Mouse (Mus musculus): ENCODE results near the gene Pkig.

Pkig gene

GRCm38 (mm10) chr2:163722550-163722949 lies 64.4 kb downstream of the Pkig start:
- no peak for DNase-seq (ENCODE audit: low read depth, low spot score)
- no peaks in the 10 kb centered on the region for H3K27me3 ChIP-seq (ENCODE audit: control insufficient read depth, insufficient read depth, low read length, poor library complexity, severe bottlenecking)

GRCm38 (mm10) chr2:163726766-163727393 lies 68.7 kb downstream of the Pkig start:
- Histone ChIP-seq H3K36me3 (ENCODE audit: control insufficient read depth, insufficient read depth, low read length, poor library complexity, severe bottlenecking) (peaks cover 9% of the 10 kb centered on the region), H3K27me3 (ENCODE audit: control insufficient read depth, insufficient read depth, low read length, poor library complexity, severe bottlenecking) (no peaks in the 10 kb centered on the region)
- no peak for DNase-seq (ENCODE audit: low read depth, low spot score)

More at GRCm38 (mm10) chr2:163722550-163722949, 64.4 kb downstream of the Pkig start:
- H3K36me3 ChIP-seq (ENCODE audit: control insufficient read depth, insufficient read depth, low read length, poor library complexity, severe bottlenecking), result peaks cover 11% of the 10 kb centered on the region

GRCm38 (mm10) chr2:163728300-163728699 lies 70.1 kb downstream of the Pkig start:
- H3K36me3 ChIP-seq (ENCODE audit: control insufficient read depth, insufficient read depth, low read length, poor library complexity, severe bottlenecking), result peaks cover 8% of the 10 kb centered on the region
- no peaks in the 10 kb centered on the region for H3K27me3 ChIP-seq (ENCODE audit: control insufficient read depth, insufficient read depth, low read length, poor library complexity, severe bottlenecking)
- DNase-seq (ENCODE audit: low read depth, low spot score), result no peak

DNA sequence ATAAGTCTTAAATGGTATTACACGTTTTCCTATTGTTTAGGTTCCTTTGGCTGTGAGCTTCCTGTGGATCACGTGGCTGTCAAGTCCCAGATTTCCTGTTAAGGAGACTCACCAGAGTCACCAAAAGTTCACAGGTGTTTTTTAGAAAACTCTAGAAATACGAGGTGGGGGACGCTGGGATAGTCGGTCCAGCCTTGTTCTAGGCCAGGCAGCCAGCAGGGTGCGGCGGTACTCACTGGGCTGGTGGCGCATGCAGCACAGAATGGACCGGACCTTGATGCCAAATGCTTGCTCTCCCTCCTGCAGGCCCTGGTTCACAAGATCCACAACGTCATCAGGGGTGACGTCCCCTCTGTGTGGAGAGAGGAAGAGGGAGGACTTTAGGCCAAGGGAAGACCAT lies 73.8 kb downstream of the Pkig start:
- Histone ChIP-seq H3K27me3 (ENCODE audit: control insufficient read depth, insufficient read depth, low read length, poor library complexity, severe bottlenecking) (no peaks in the 10 kb centered on the region), H3K36me3 (ENCODE audit: control insufficient read depth, insufficient read depth, low read length, poor library complexity, severe bottlenecking) (peaks cover 4% of the 10 kb centered on the region)
- DNase-seq (ENCODE audit: low read depth, low spot score), result no peak

DNA sequence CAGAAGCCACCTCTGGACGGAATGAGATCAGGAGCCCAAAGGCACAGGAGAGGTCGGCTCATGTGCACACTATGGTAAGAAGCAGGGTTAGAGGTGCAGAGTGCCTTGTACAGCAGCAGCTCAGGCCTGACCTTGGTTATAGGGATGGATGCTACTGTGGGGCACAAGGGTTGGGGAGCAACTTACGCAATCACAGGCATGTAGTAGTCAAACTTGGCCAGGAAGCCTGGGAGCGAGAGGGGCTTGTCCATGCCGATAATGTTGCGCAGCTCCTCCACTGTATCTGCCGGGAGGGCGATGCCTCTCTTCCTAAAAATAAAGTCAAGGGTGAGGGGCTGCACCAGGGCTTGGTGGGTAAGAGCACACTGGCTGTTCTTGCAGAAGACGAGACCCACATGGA lies 77.0 kb downstream of the Pkig start:
- DNase-seq (ENCODE audit: low read depth, low spot score), result no peak
- no peaks in the 10 kb centered on the region for H3K27me3 ChIP-seq (ENCODE audit: control insufficient read depth, insufficient read depth, low read length, poor library complexity, severe bottlenecking)
- H3K36me3 ChIP-seq (ENCODE audit: control insufficient read depth, insufficient read depth, low read length, poor library complexity, severe bottlenecking), result peaks cover 2% of the 10 kb centered on the region

- peaks cover 2% of the 10 kb centered on the region for H3K36me3 ChIP-seq (ENCODE audit: control insufficient read depth, insufficient read depth, low read length, poor library complexity, severe bottlenecking)
- no peak for DNase-seq (ENCODE audit: low read depth, low spot score)
- no peaks in the 10 kb centered on the region for H3K27me3 ChIP-seq (ENCODE audit: control insufficient read depth, insufficient read depth, low read length, poor library complexity, severe bottlenecking)
Measured at GRCm38 (mm10) chr2:163735980-163736379, 77.8 kb downstream of the Pkig start.

DNA sequence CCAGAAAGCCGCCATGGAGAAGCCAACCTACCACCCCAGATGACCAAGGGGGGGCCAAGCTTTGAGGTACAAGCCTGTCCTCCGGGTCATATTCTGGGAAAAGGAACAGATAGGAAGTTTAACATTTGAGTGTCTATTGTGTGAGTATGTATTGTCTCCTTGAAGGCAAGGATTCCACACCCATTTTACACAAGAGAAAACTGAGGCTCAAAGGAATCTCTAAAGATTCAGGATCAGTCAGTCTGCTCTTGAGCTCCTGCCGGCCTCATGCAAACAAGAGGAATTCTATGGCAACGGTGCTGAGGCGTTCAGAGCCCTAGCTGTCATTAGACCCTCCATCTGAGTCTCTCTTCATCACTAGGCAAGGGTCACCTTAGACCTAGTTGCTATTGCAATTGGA lies 84.5 kb downstream of the Pkig start:
- no peaks in the 10 kb centered on the region for H3K36me3 ChIP-seq (ENCODE audit: control insufficient read depth, insufficient read depth, low read length, poor library complexity, severe bottlenecking)
- H3K27me3 ChIP-seq (ENCODE audit: control insufficient read depth, insufficient read depth, low read length, poor library complexity, severe bottlenecking), result no peaks in the 10 kb centered on the region
- no peak for DNase-seq (ENCODE audit: low read depth, low spot score)

- no peak for DNase-seq (ENCODE audit: low read depth, low spot score)
- Histone ChIP-seq H3K36me3 (ENCODE audit: control insufficient read depth, insufficient read depth, low read length, poor library complexity, severe bottlenecking) (no peaks in the 10 kb centered on the region), H3K27me3 (ENCODE audit: control insufficient read depth, insufficient read depth, low read length, poor library complexity, severe bottlenecking) (no peaks in the 10 kb centered on the region)
Measured at GRCm38 (mm10) chr2:163743357-163743756, 85.2 kb downstream of the Pkig start.

DNA sequence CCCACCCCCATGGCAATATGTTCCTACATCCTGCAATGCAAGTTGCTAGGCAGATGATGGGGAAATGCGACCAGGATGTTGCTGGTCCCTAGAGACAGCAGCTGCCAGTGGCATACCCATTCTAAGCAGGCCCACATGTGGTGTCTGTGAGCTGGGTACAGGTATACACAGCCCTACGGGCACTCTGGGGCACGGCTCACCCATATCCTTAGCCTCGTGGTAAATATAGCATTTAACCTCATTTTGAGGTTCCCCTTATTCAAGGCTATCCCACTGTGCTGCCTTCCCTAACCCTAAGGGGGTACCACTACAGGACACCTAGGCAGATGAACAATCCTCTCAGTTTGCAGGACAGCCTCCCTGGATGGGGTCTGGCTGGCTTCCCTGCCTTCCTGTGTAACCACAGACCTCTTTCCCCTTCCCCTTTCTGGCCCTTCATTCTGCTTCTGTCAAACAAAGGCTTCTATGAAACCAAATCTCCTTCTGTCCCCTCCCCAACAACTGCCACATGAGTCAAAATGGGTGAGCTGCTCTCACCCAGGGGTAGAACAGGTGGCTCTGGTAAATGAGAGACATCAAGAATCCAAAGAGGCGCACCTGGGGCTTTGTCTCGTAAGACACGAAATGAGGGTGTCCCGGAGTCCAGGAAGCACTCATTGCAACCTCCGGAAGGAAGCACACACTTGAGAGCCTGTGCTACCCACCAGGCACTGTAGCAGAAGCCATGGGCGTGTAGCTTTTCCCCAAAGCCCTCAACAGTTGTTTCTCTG lies 86.8 kb downstream of the Pkig start:
- peak; percentile 47 for DNase-seq (ENCODE audit: low read depth, low spot score)
- Histone ChIP-seq H3K36me3 (ENCODE audit: control insufficient read depth, insufficient read depth, low read length, poor library complexity, severe bottlenecking) (no peaks in the 10 kb centered on the region), H3K27me3 (ENCODE audit: control insufficient read depth, insufficient read depth, low read length, poor library complexity, severe bottlenecking) (no peaks in the 10 kb centered on the region)

- peak; percentile 61 for DNase-seq (ENCODE audit: low read depth, low spot score)
- no peaks in the 10 kb centered on the region for H3K27me3 ChIP-seq (ENCODE audit: control insufficient read depth, insufficient read depth, low read length, poor library complexity, severe bottlenecking)
- H3K36me3 ChIP-seq (ENCODE audit: control insufficient read depth, insufficient read depth, low read length, poor library complexity, severe bottlenecking), result no peaks in the 10 kb centered on the region
Measured at GRCm38 (mm10) chr2:163749647-163750611, 91.7 kb downstream of the Pkig start, which contains the start of gene Ada. TSS of gene Ada (minus strand) at chr2:163750239.

- DNase-seq (ENCODE audit: low read depth, low spot score), result no peak
- H3K36me3 ChIP-seq (ENCODE audit: control insufficient read depth, insufficient read depth, low read length, poor library complexity, severe bottlenecking), result no peaks in the 10 kb centered on the region
- no peaks in the 10 kb centered on the region for H3K27me3 ChIP-seq (ENCODE audit: control insufficient read depth, insufficient read depth, low read length, poor library complexity, severe bottlenecking)
Measured at GRCm38 (mm10) chr2:163754228-163754627, 96.0 kb downstream of the Pkig start.

DNA sequence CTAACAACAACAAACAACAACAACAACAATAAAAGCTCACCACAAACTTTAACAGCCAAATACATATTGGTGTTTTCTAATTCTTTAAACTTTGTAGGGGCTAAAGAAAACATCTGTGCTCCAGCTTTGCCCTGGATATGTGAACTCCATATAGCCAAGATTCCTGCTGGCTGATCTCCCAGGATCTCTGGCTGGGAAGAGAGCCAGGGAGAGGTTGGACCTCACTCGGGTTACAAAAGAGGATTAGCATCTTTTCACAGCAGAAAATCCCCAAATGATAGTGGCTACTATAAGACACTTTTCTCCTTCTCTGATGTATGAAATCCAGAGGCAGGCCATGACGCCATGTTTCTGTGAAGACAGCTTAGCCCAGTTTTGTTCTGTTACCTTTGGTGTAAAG lies 98.5 kb downstream of the Pkig start:
- DNase-seq (ENCODE audit: low read depth, low spot score), result no peak
- no peaks in the 10 kb centered on the region for H3K27me3 ChIP-seq (ENCODE audit: control insufficient read depth, insufficient read depth, low read length, poor library complexity, severe bottlenecking)
- no peaks in the 10 kb centered on the region for H3K36me3 ChIP-seq (ENCODE audit: control insufficient read depth, insufficient read depth, low read length, poor library complexity, severe bottlenecking)

GRCm38 (mm10) chr2:163758146-163758545 lies 100.0 kb downstream of the Pkig start:
- Histone ChIP-seq H3K36me3 (ENCODE audit: control insufficient read depth, insufficient read depth, low read length, poor library complexity, severe bottlenecking) (no peaks in the 10 kb centered on the region), H3K27me3 (ENCODE audit: control insufficient read depth, insufficient read depth, low read length, poor library complexity, severe bottlenecking) (no peaks in the 10 kb centered on the region)
- no peak for DNase-seq (ENCODE audit: low read depth, low spot score)

- DNase-seq (ENCODE audit: low read depth, low spot score), result no peak
- Histone ChIP-seq H3K36me3 (ENCODE audit: control insufficient read depth, insufficient read depth, low read length, poor library complexity, severe bottlenecking) (no peaks in the 10 kb centered on the region), H3K27me3 (ENCODE audit: control insufficient read depth, insufficient read depth, low read length, poor library complexity, severe bottlenecking) (no peaks in the 10 kb centered on the region)
Measured at GRCm38 (mm10) chr2:163760589-163760988, 102.4 kb downstream of the Pkig start.

DNA sequence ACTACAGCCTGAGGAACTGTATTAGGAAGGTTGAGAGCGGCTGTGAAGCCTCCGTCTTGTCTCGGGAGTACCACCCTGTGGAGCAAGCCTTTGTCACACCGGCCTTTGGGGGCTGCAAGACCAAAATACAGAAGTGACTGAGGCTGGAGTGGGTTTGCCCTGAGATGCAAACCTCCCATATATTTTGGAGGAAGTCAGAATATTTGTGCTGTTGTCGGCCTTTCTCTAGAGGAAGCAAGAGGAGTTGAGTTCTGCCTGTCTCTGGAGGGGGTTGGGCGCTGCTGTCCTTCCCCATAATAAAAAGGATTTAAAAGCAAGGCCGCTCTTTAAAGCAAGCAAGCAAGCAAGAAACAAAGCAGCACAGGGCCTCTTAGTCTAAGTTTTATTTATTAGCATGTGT lies 103.2 kb downstream of the Pkig start:
- DNase-seq (ENCODE audit: low read depth, low spot score), result no peak
- Histone ChIP-seq H3K36me3 (ENCODE audit: control insufficient read depth, insufficient read depth, low read length, poor library complexity, severe bottlenecking) (no peaks in the 10 kb centered on the region), H3K27me3 (ENCODE audit: control insufficient read depth, insufficient read depth, low read length, poor library complexity, severe bottlenecking) (no peaks in the 10 kb centered on the region)
